Mouse (Mus musculus) liver, adult 2 months (tissue): ENCODE data around the gene Stox2. TPM values are rescaled to one million over a fixed set of nuclear protein-coding genes. Genes with fewer than 3 reads are reported as not detected.

Experiments
- DNase-seq: peaks from one replicate; pipeline ENCODE4 v3.0.0-alpha.2; 2011; ENCODE audit warnings: low read depth, low spot score; ENCODE audit errors: extremely low read depth
- H3K27ac ChIP-seq: fragments of 200-500 bp; replicated peaks from 2 replicates; pipeline ENCODE4 v1.5.1; 2012; ENCODE audit warnings: low read depth, mild to moderate bottlenecking, control low read depth, inconsistent platforms, low read length; ENCODE audit not compliant: insufficient read depth
- H3K27me3 ChIP-seq: fragments of 200-500 bp; 2 replicates; pipeline ENCODE4 v1.6.1; 2012; ENCODE audit warnings: mild to moderate bottlenecking, moderate library complexity, low read length, inconsistent platforms; ENCODE audit not compliant: control insufficient read depth, insufficient read depth
- H3K36me3 ChIP-seq: fragments of 200-500 bp; 2 replicates; pipeline ENCODE4 v1.6.1; 2012; ENCODE audit warnings: low read length, inconsistent platforms; ENCODE audit not compliant: control insufficient read depth, insufficient read depth
- H3K4me1 ChIP-seq: fragments of 200-500 bp; 2 replicates; pipeline ENCODE4 v1.6.1; 2011; ENCODE audit warnings: low read length; ENCODE audit not compliant: control insufficient read depth, insufficient read depth
- H3K4me3 ChIP-seq: fragments of 200-500 bp; 2 replicates; pipeline ENCODE4 v1.5.1; 2011; ENCODE audit warnings: low read depth, mild to moderate bottlenecking, control low read depth, low read length, moderate library complexity; ENCODE audit not compliant: insufficient read depth
- H3K79me2 ChIP-seq: fragments of 200-500 bp; 2 replicates; pipeline ENCODE4 v1.6.1; 2012; ENCODE audit warnings: inconsistent platforms, mild to moderate bottlenecking, low read length, moderate library complexity; ENCODE audit not compliant: control insufficient read depth, insufficient read depth
- H3K9ac ChIP-seq: fragments of 200-500 bp; 2 replicates; pipeline ENCODE4 v1.6.1; 2012; ENCODE audit warnings: low read depth, mild to moderate bottlenecking, control low read depth, inconsistent platforms, low read length
- CTCF ChIP-seq: fragments of 200-500 bp; IDR thresholded peaks from 2 replicates; pipeline ENCODE4 v1.5.1; 2011; ENCODE audit warnings: low read depth, low read length, control low read depth
- POLR2A ChIP-seq: fragments of 200-500 bp; IDR thresholded peaks from 2 replicates; pipeline ENCODE4 v1.6.1; 2011; ENCODE audit warnings: low read length, control low read depth; ENCODE audit not compliant: insufficient read depth; ENCODE audit errors: extremely low read depth
- WGBS: fragments of 180-500 bp; shearing (Covaris S2); methylation state at CpG from one replicate; pipeline ENCODE4 v1.1.7; 2018; 5-methylcytosine and 5-hydroxymethylcytosine counted together
- polyA plus RNA-seq: library from polyadenylated mRNA; depleted of rRNA; stranded (reverse); fragments of >200 nt; gene quantifications from 2 replicates; pipeline ENCODE4 v1.2.3, GENCODE M21; 2012
- total RNA-seq: library from RNA; depleted of rRNA; stranded (reverse); fragments of >200 nt; gene quantifications from 2 replicates; pipeline ENCODE4 v1.2.3, GENCODE M21; 2014

The Stox2 gene
- total and polyA plus RNA-seq, 2 experiments = 0.26 to 1.0 TPM

DNA sequence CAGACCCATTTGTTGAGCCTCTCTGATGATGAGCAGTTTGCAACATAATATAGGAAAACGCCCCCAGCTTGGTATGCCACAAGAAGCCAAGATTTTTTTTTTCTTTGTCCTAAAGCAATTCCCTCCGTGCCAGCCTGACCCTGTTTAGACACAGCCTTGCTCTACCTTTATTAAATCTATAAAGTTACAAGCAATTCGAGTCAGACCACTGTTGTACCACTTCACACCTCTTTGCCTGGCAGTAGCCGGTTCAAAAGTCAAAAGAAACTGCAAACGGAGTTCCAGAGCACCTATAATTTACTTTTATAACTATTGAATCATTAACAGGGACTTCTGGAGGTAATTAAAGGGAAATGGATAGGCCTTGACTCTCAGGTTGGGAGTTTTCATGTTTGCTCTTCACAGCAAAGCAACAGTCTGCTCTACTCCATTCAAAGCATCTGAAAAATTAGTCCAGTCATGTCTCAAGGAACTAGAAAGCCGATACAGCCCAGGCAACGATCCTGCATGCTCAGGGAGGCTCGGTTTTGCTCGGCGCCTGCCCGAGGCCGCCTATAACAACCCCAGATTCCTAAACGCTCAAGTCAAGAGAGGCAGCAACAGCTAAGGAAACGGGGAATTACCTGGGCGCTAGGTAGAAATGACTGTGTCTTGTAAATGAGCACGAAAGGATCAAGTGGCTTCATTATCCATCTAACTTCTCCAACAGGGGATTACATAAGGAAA is 77.0 kb downstream of the Stox2 start:
- Histone ChIP-seq H3K79me2 (no peaks in the 10 kb centered on the region), H3K9ac (no peak overlapping the region), H3K27ac (no peak overlapping the region), H3K36me3 (no peaks in the 10 kb centered on the region), H3K4me1 (peaks cover 5% of the 10 kb centered on the region; the same call in 1 of the 2 replicates), H3K4me3 (no peak overlapping the region), H3K27me3 (no peaks in the 10 kb centered on the region)
- no peak for DNase-seq
- 87% methylated on average over 16 of the region's 16 CpGs for WGBS
- TF ChIP-seq POLR2A = no peak

DNA sequence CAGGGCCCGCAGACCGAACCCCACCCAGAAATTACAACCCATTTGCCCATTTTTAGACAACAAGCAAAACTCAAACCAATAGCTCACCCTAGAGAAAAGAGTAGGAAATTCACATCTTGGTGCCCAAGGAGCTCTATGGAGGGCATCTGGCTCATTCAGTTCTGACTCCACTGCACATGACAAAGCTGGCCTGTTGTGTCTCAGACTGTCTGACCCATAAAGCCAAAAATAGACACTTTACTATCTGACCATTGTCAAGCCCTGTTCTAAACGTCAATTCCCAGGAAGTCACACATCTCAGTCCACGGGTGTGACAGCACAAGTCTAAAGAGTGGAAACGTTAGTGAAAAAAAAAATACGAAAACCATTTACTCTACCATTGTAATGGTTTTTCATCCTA is 79.1 kb downstream of the Stox2 start:
- no peaks in the 10 kb centered on the region for H3K27me3 ChIP-seq
- TF ChIP-seq POLR2A (no peak), CTCF (no peak)
- no peak overlapping the region for H3K4me3 ChIP-seq
- H3K9ac ChIP-seq = no peak overlapping the region
- H3K36me3 ChIP-seq = no peaks in the 10 kb centered on the region
- WGBS = 77% methylated on average over 6 of the region's 6 CpGs
- H3K79me2 ChIP-seq = no peaks in the 10 kb centered on the region
- no peak for DNase-seq
- peaks cover 5% of the 10 kb centered on the region for H3K4me1 ChIP-seq
- H3K27ac ChIP-seq = no peak overlapping the region

- DNase-seq = peak; percentile 85
- H3K79me2 ChIP-seq = no peaks in the 10 kb centered on the region
- no peaks in the 10 kb centered on the region; the same call in 1 of the 2 replicates for H3K4me1 ChIP-seq
- H3K4me3 ChIP-seq = no peak overlapping the region
- 18% methylated on average over 8 of the region's 8 CpGs for WGBS
- H3K36me3 ChIP-seq = no peaks in the 10 kb centered on the region
- H3K27me3 ChIP-seq = no peaks in the 10 kb centered on the region
- TF ChIP-seq CTCF (no peak), POLR2A (no peak)
- no peak overlapping the region for H3K9ac ChIP-seq
- H3K27ac ChIP-seq = no peak overlapping the region
Observed at GRCm38 (mm10) chr8:47363271-47363670, 82.9 kb downstream of the Stox2 start.

GRCm38 (mm10) chr8:47355340-47355906 is 90.7 kb downstream of the Stox2 start:
- no peaks in the 10 kb centered on the region for H3K27me3 ChIP-seq
- no peak overlapping the region for H3K27ac ChIP-seq
- no peaks in the 10 kb centered on the region for H3K79me2 ChIP-seq
- no peaks in the 10 kb centered on the region for H3K4me1 ChIP-seq
- DNase-seq = no peak
- no peak overlapping the region for H3K4me3 ChIP-seq
- no peak overlapping the region for H3K9ac ChIP-seq
- WGBS = 88% methylated on average over 8 of the region's 8 CpGs
- H3K36me3 ChIP-seq = no peaks in the 10 kb centered on the region
- TF ChIP-seq CTCF = no peak
- TF ChIP-seq POLR2A = no peak

- H3K27me3 ChIP-seq = no peaks in the 10 kb centered on the region
- no peak overlapping the region for H3K27ac ChIP-seq
- TF ChIP-seq CTCF = no peak
- 77% methylated on average over 12 of the region's 12 CpGs for WGBS
- H3K4me1 ChIP-seq = no peaks in the 10 kb centered on the region
- H3K36me3 ChIP-seq = no peaks in the 10 kb centered on the region
- no peak for DNase-seq
- no peak overlapping the region for H3K9ac ChIP-seq
- H3K4me3 ChIP-seq = no peak overlapping the region
- H3K79me2 ChIP-seq = no peaks in the 10 kb centered on the region
Observed at GRCm38 (mm10) chr8:47354523-47355168, 91.5 kb downstream of the Stox2 start.
